Mouse (Mus musculus) spleen, adult 2 months (tissue): ENCODE data around the gene Gm20431. TPM values are rescaled to one million over a fixed set of nuclear protein-coding genes. Genes with fewer than 3 reads are reported as not detected.

Source experiments
- DNase-seq, 2 experiments: peaks; one replicate each; pipeline versions ENCODE4 v3.0.0 to v3.0.0-alpha.2; 2012 to 2021; ENCODE audit warnings: low spot score in 2 of 2, low read depth in 1 of 2
- H3K27ac ChIP-seq: fragments of 200-500 bp; 2 replicates; pipeline ENCODE4 v1.5.1; 2012; ENCODE audit warnings: low read length, inconsistent platforms; ENCODE audit not compliant: insufficient read depth
- H3K27me3 ChIP-seq: fragments of 200-500 bp; 2 replicates; pipeline ENCODE4 v1.6.1; 2012; ENCODE audit warnings: mild to moderate bottlenecking, moderate library complexity, low read length, inconsistent platforms; ENCODE audit not compliant: control insufficient read depth, insufficient read depth
- H3K36me3 ChIP-seq: fragments of 200-500 bp; 2 replicates; pipeline ENCODE4 v1.6.1; 2012; ENCODE audit warnings: mild to moderate bottlenecking, low read length, inconsistent platforms; ENCODE audit not compliant: control insufficient read depth, insufficient read depth
- H3K4me1 ChIP-seq: fragments of 200-500 bp; 2 replicates; pipeline ENCODE4 v1.6.1; 2011; ENCODE audit warnings: inconsistent platforms; ENCODE audit not compliant: control insufficient read depth, insufficient read depth, insufficient read length
- H3K4me3 ChIP-seq: fragments of 200-500 bp; 2 replicates; pipeline ENCODE4 v1.5.1; 2011; ENCODE audit warnings: mild to moderate bottlenecking, inconsistent platforms; ENCODE audit not compliant: insufficient read depth, insufficient read length; ENCODE audit errors: extremely low read depth
- CTCF ChIP-seq: fragments of 200-500 bp; IDR thresholded peaks from 2 replicates; pipeline ENCODE4 v1.5.1; 2011; ENCODE audit warnings: mild to moderate bottlenecking, inconsistent platforms; ENCODE audit not compliant: insufficient read depth, insufficient read length, insufficient replicate concordance; ENCODE audit errors: extremely low read depth
- POLR2A ChIP-seq: fragments of 200-500 bp; IDR thresholded peaks from 2 replicates; pipeline ENCODE4 v1.6.1; 2011; ENCODE audit warnings: low read depth, low read length, inconsistent platforms
- WGBS: fragments of 180-500 bp; shearing (Covaris S2); methylation state at CpG from one replicate; pipeline ENCODE4 v1.1.7; 2018; 5-methylcytosine and 5-hydroxymethylcytosine counted together
- polyA plus RNA-seq: library from polyadenylated mRNA; depleted of rRNA; stranded (reverse); fragments of >200 nt; gene quantifications from 2 replicates; pipeline ENCODE4 v1.2.3, GENCODE M21; 2012

Gm20431 gene
- polyA plus RNA-seq, 1 experiment: 13.2 TPM

- TF ChIP-seq CTCF: no peak
- no peak for TF ChIP-seq POLR2A
- H3K4me1 ChIP-seq: peaks cover 6% of the 10 kb centered on the region; the same call in 1 of the 2 replicates
- no peaks in the 10 kb centered on the region for H3K27me3 ChIP-seq
- no peak overlapping the region for H3K4me3 ChIP-seq
- WGBS: 86% methylated on average over 8 of the region's 8 CpGs
- no peaks in the 10 kb centered on the region for H3K36me3 ChIP-seq
- H3K27ac ChIP-seq: no peak overlapping the region
- no peak for DNase-seq
Observed at GRCm38 (mm10) chr2:167576121-167576620, 85.1 kb downstream of the Gm20431 start.

GRCm38 (mm10) chr2:167575581-167575980, 85.7 kb downstream of the Gm20431 start:
- Histone ChIP-seq H3K27me3 (no peaks in the 10 kb centered on the region), H3K27ac (no peak overlapping the region), H3K4me3 (no peak overlapping the region), H3K4me1 (peaks cover 6% of the 10 kb centered on the region; the same call in 1 of the 2 replicates), H3K36me3 (no peaks in the 10 kb centered on the region)
- 94% methylated on average over 7 of the region's 7 CpGs for WGBS
- no peak for DNase-seq
- TF ChIP-seq POLR2A (no peak), CTCF (no peak)

- WGBS: 77% methylated on average over 9 of the region's 9 CpGs
- Histone ChIP-seq H3K27ac (no peak overlapping the region), H3K27me3 (no peaks in the 10 kb centered on the region), H3K4me1 (peaks cover 6% of the 10 kb centered on the region; the same call in 1 of the 2 replicates), H3K36me3 (no peaks in the 10 kb centered on the region), H3K4me3 (no peak overlapping the region)
- DNase-seq: no peak
- TF ChIP-seq POLR2A (no peak), CTCF (no peak)
Observed at GRCm38 (mm10) chr2:167574814-167575213, 86.5 kb downstream of the Gm20431 start.

GRCm38 (mm10) chr2:167571442-167572220, 89.7 kb downstream of the Gm20431 start:
- Histone ChIP-seq H3K27ac (no peak overlapping the region), H3K27me3 (no peaks in the 10 kb centered on the region), H3K4me1 (no peaks in the 10 kb centered on the region), H3K4me3 (no peak overlapping the region), H3K36me3 (no peaks in the 10 kb centered on the region)
- 90% methylated on average over 18 of the region's 18 CpGs for WGBS
- TF ChIP-seq POLR2A: no peak
- no peak for TF ChIP-seq CTCF
- no peak for DNase-seq

- TF ChIP-seq CTCF: no peak
- no peak for TF ChIP-seq POLR2A
- WGBS: 83% methylated on average over 6 of the region's 6 CpGs
- Histone ChIP-seq H3K4me3 (no peak overlapping the region), H3K36me3 (no peaks in the 10 kb centered on the region), H3K4me1 (no peaks in the 10 kb centered on the region), H3K27ac (peak overlapping the region; percentile 52; the same call in 1 of the 2 replicates), H3K27me3 (no peaks in the 10 kb centered on the region)
- DNase-seq: no peak
Observed at GRCm38 (mm10) chr2:167570815-167571214, 90.5 kb downstream of the Gm20431 start.

GRCm38 (mm10) chr2:167569934-167570651, 91.2 kb downstream of the Gm20431 start:
- Histone ChIP-seq H3K4me1 (peaks cover 4% of the 10 kb centered on the region), H3K4me3 (no peak overlapping the region), H3K27ac (peak overlapping the region; percentile 52), H3K36me3 (no peaks in the 10 kb centered on the region), H3K27me3 (no peaks in the 10 kb centered on the region)
- 74% methylated on average over 13 of the region's 13 CpGs for WGBS
- no peak for DNase-seq
- no peak for TF ChIP-seq POLR2A
